Mouse (Mus musculus) C2C12 (cell line): ENCODE results near the gene Rfc5.
"Not testable (repeated sequence)": the region's sequence is repeated elsewhere in the genome, so short reads cannot be mapped to it uniquely, and the experiment has no call there.

ENCODE experiments used
- CEBPB ChIP-seq: IDR thresholded peaks from one replicate; pipeline ENCODE4 v1.6.1; 2011; ENCODE audit warnings: low read depth, mild to moderate bottlenecking, control low read depth, moderate library complexity
- CTCF ChIP-seq: IDR thresholded peaks from one replicate; pipeline ENCODE4 v1.5.1; 2011; ENCODE audit not compliant: control insufficient read depth, insufficient read depth, insufficient read length
- MYOD1 ChIP-seq: IDR thresholded peaks from one replicate; pipeline ENCODE4 v1.6.1; 2011; ENCODE audit warnings: low read depth; ENCODE audit not compliant: control insufficient read depth, insufficient read length
- USF1 ChIP-seq: IDR thresholded peaks from one replicate; pipeline ENCODE4 v1.6.1; 2011; ENCODE audit warnings: low read depth, mild to moderate bottlenecking, control low read depth, moderate library complexity

DNA sequence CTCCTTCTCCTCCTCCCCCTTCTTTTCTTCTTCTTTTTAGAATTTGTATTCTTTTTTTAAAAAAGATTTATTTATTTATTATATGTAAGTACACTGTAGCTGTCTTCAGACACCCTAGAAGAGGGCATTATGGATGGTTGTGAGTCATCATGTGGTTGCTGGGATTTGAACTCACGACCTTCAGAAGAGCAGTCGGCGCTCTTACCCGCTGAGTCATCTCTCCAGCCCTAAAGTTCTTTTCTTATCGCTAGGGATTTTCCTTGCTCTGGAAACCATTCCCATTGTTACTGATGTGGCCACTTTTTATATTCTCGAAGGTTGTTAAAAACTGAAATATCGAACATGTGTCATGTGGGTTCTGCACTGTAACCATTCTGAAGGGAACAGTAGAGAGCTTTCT is 44.7 kb upstream of the Rfc5 start:
- not testable (repeated sequence) for TF ChIP-seq CTCF, CEBPB, USF1, MYOD1
